Mouse (Mus musculus): ENCODE measurements around the gene Ddost. TPM values are rescaled to one million over a fixed set of nuclear protein-coding genes. Genes with fewer than 3 reads are reported as not detected.

The Ddost gene
- polyA plus RNA-seq, 1 experiment from 2014 or later = 289 TPM

GRCm38 (mm10) chr4:138356141-138356540 lies 51.6 kb downstream of the Ddost start:
- no peak overlapping the region for H3K4me3 ChIP-seq (replicated peaks; ENCODE audit: low read depth, low read length)
- TF ChIP-seq CTCF (IDR thresholded peaks at IDR 0.05; ENCODE audit: low read depth) = no peak
- H3K27ac ChIP-seq = no peak overlapping the region
- ATAC-seq (replicated peaks; ENCODE audit: low FRiP score, low read depth) (no peak), DNase-seq (ENCODE audit: low spot score) (no peak)
- 82% methylated on average over 8 of the region's 8 CpGs for WGBS
- H3K4me2 ChIP-seq (ENCODE audit: low read length) = no peak overlapping the region
- no peak overlapping the region for H3K9ac ChIP-seq (ENCODE audit: low read depth, low read length)
- no peaks in the 10 kb centered on the region for H3K36me3 ChIP-seq (ENCODE audit: insufficient read depth, low read length)
- H3K4me1 ChIP-seq (replicated peaks; ENCODE audit: insufficient read depth, low read length) = no peaks in the 10 kb centered on the region
- H3K9me3 ChIP-seq (replicated peaks; ENCODE audit: low read length) = no peaks in the 10 kb centered on the region
- no peaks in the 10 kb centered on the region for H3K27me3 ChIP-seq (ENCODE audit: insufficient read depth, low read length)

GRCm38 (mm10) chr4:138356551-138356950 lies 52.0 kb downstream of the Ddost start:
- Histone ChIP-seq H3K9ac (ENCODE audit: low read depth, low read length) (no peak overlapping the region), H3K4me3 (replicated peaks; ENCODE audit: low read depth, low read length) (no peak overlapping the region), H3K27me3 (ENCODE audit: insufficient read depth, low read length) (no peaks in the 10 kb centered on the region), H3K27ac (no peak overlapping the region), H3K4me2 (ENCODE audit: low read length) (no peak overlapping the region), H3K36me3 (ENCODE audit: insufficient read depth, low read length) (no peaks in the 10 kb centered on the region), H3K9me3 (replicated peaks; ENCODE audit: low read length) (no peaks in the 10 kb centered on the region), H3K4me1 (replicated peaks; ENCODE audit: insufficient read depth, low read length) (0 out of 2 replicates have a peak, but pooled peaks cover 3% of the 10 kb centered on the region)
- no peak for TF ChIP-seq CTCF (IDR thresholded peaks at IDR 0.05; ENCODE audit: low read depth)
- DNase-seq (ENCODE audit: low spot score) (no peak), ATAC-seq (replicated peaks; ENCODE audit: low FRiP score, low read depth) (no peak)
- 79% methylated on average over 12 of the region's 12 CpGs for WGBS

GRCm38 (mm10) chr4:138358176-138358575 lies 53.6 kb downstream of the Ddost start:
- no peak for DNase-seq (ENCODE audit: low spot score)
- Histone ChIP-seq H3K4me1 (replicated peaks; ENCODE audit: insufficient read depth, low read length) (0 out of 2 replicates have a peak, but pooled peaks cover 3% of the 10 kb centered on the region), H3K27ac (no peak overlapping the region), H3K9ac (ENCODE audit: low read depth, low read length) (no peak overlapping the region), H3K36me3 (ENCODE audit: insufficient read depth, low read length) (no peaks in the 10 kb centered on the region), H3K9me3 (replicated peaks; ENCODE audit: low read length) (no peaks in the 10 kb centered on the region), H3K27me3 (ENCODE audit: insufficient read depth, low read length) (no peaks in the 10 kb centered on the region), H3K4me3 (replicated peaks; ENCODE audit: low read depth, low read length) (no peak overlapping the region), H3K4me2 (ENCODE audit: low read length) (no peak overlapping the region)
- no peak for ATAC-seq (replicated peaks; ENCODE audit: low FRiP score, low read depth)
- WGBS = 80% methylated on average over 3 of the region's 3 CpGs
- no peak for TF ChIP-seq CTCF (IDR thresholded peaks at IDR 0.05; ENCODE audit: low read depth)

GRCm38 (mm10) chr4:138361370-138361821 lies 56.9 kb downstream of the Ddost start:
- no peak overlapping the region for H3K9ac ChIP-seq (ENCODE audit: low read depth, low read length)
- no peak overlapping the region for H3K4me3 ChIP-seq (replicated peaks; ENCODE audit: low read depth, low read length)
- WGBS = 11% methylated on average over 11 of the region's 11 CpGs
- H3K36me3 ChIP-seq (ENCODE audit: insufficient read depth, low read length) = no peaks in the 10 kb centered on the region
- no peak overlapping the region for H3K27ac ChIP-seq
- ATAC-seq (replicated peaks; ENCODE audit: low FRiP score, low read depth) (no peak), DNase-seq (ENCODE audit: low spot score) (no peak)
- H3K9me3 ChIP-seq (replicated peaks; ENCODE audit: low read length) = no peaks in the 10 kb centered on the region
- no peak overlapping the region for H3K4me2 ChIP-seq (ENCODE audit: low read length)
- no peak for TF ChIP-seq CTCF (IDR thresholded peaks at IDR 0.05; ENCODE audit: low read depth)
- 0 out of 2 replicates have a peak, but pooled peaks cover 3% of the 10 kb centered on the region for H3K4me1 ChIP-seq (replicated peaks; ENCODE audit: insufficient read depth, low read length)
- H3K27me3 ChIP-seq (ENCODE audit: insufficient read depth, low read length) = no peaks in the 10 kb centered on the region

Small RNAs within 50 kb of the gene (microRNA-seq; reads per million reads assigned to microRNA genes)
- gene Gm27646 (not detected), gene Mir7019 (0.80 reads per million)

Other genes with a start within 250 kb of the Ddost start
- 134 and 144 TPM in 2 replicates for gene Hp1bp3, start 88.4 kb upstream of the Ddost start, polyA plus RNA-seq (2015; fragmentation: Nextera tagmentation; extraction: Ambion mirVana)
- 0.42 and 0.57 TPM in 2 replicates for gene Sh2d5, start 54.3 kb upstream of the Ddost start, polyA plus RNA-seq (2015; fragmentation: Nextera tagmentation; extraction: Ambion mirVana)
- gene Kif17, start 54.3 kb upstream of the Ddost start, polyA plus RNA-seq (2015; fragmentation: Nextera tagmentation; extraction: Ambion mirVana) = 0.66 and 0.80 TPM in 2 replicates
- 96.1 and 139 TPM in 2 replicates for gene Pink1, start 21.6 kb downstream of the Ddost start, polyA plus RNA-seq (2015; fragmentation: Nextera tagmentation; extraction: Ambion mirVana)
- 48.1 and 49.5 TPM in 2 replicates for gene Cda, start 63.3 kb downstream of the Ddost start, polyA plus RNA-seq (2015; fragmentation: Nextera tagmentation; extraction: Ambion mirVana)
- 0.12 and 0.15 TPM in 2 replicates for gene Fam43b, start 91.8 kb downstream of the Ddost start, polyA plus RNA-seq (2015; fragmentation: Nextera tagmentation; extraction: Ambion mirVana)
- 23.6 and 25.3 TPM in 2 replicates for gene Mul1, start 129.9 kb downstream of the Ddost start, polyA plus RNA-seq (2015; fragmentation: Nextera tagmentation; extraction: Ambion mirVana)
- gene Camk2n1, start 149.6 kb downstream of the Ddost start, polyA plus RNA-seq (2015; fragmentation: Nextera tagmentation; extraction: Ambion mirVana) = 13.8 and 14.5 TPM in 2 replicates